ENCODE assay signal across 8 mouse cellular contexts in genomic region chr8:119380619-119381018, GRCm38 (mm10). TPM values are rescaled to one million over a fixed set of nuclear protein-coding genes. Genes with fewer than 3 reads are reported as not detected.
A peak's percentile ranks its signal among the peaks of the same experiment; 100 is the strongest.
DNase-seq lines count a peak whose midpoint lies in the region; ATAC-seq lines count a peak whose summit lies in the region.
"Had no signal": no experiment of that assay in that cellular context is flagged by ENCODE, and none has a peak within 500 bp of the region (broad histone marks: within the 10 kb centered on the region; RNA-seq: fewer than 3 reads in every experiment).

No protein-coding gene starts in this region.

- peak; percentile 49 for DNase-seq in limb, embryonic 11.5 days (ENCODE audit: low spot score)
- DNase-seq in limb, embryonic 10.5 days (ENCODE audit: low spot score) = no peak
- peak; percentile 56 for DNase-seq in MN1 (ENCODE audit: low spot score)
- peak; percentile 46 for DNase-seq in embryo, embryonic 10.5 days (ENCODE audit: low spot score)
- DNase-seq in lung, postnatal 36 days = peak; percentile 62
- no peak for DNase-seq in layer of hippocampus, adult 11-12 months (ENCODE audit: low spot score)

- H3K9ac ChIP-seq in limb, embryonic 11.5 days (ENCODE audit: low read length) = no peak overlapping the region
- H3K9ac ChIP-seq: heart, embryonic 15.5 days had no signal

- H3K4me3 ChIP-seq in limb, embryonic 11.5 days (ENCODE audit: low read depth, low read length) = no peak overlapping the region
- H3K4me3 ChIP-seq in limb, embryonic 10.5 days = no peak overlapping the region
- H3K4me3 ChIP-seq: heart, embryonic 15.5 days had no signal

- 45% methylated on average over 4 of the region's 4 CpGs for WGBS in limb, embryonic 11.5 days
- WGBS in limb, embryonic 10.5 days = 44% methylated on average over 4 of the region's 4 CpGs

- no peaks in the 10 kb centered on the region for H3K36me3 ChIP-seq in limb, embryonic 11.5 days (ENCODE audit: control insufficient read depth, insufficient read depth, low read length)
- H3K36me3 ChIP-seq in limb, embryonic 10.5 days = no peaks in the 10 kb centered on the region
- H3K36me3 ChIP-seq: heart, embryonic 15.5 days had no signal

- no peak overlapping the region for H3K27ac ChIP-seq in limb, embryonic 11.5 days (replicated peaks; ENCODE audit: low read depth, low read length)
- H3K27ac ChIP-seq in limb, embryonic 10.5 days = no peak overlapping the region
- H3K27ac ChIP-seq: heart, embryonic 15.5 days had no signal

- no peaks in the 10 kb centered on the region for H3K9me3 ChIP-seq in limb, embryonic 11.5 days (ENCODE audit: control insufficient read depth, low read length)
- H3K9me3 ChIP-seq in limb, embryonic 10.5 days (replicated peaks) = no peaks in the 10 kb centered on the region
- H3K9me3 ChIP-seq: heart, embryonic 15.5 days had no signal

- ATAC-seq in limb, embryonic 11.5 days (ENCODE audit: insufficient number of reproducible peaks, low FRiP score, low TSS enrichment, low read depth) = no peak
- ATAC-seq in erythroid progenitor cell, adult 5-6 weeks (replicated peaks; ENCODE audit: low FRiP score, poor library complexity, severe bottlenecking) = no peak

- H3K4me2 ChIP-seq in limb, embryonic 11.5 days (ENCODE audit: low read depth, severe bottlenecking) = no peak overlapping the region
- H3K4me2 ChIP-seq: heart, embryonic 15.5 days had no signal

- no peaks in the 10 kb centered on the region for H3K4me1 ChIP-seq in limb, embryonic 11.5 days (ENCODE audit: control insufficient read depth, insufficient read depth, low read length)
- H3K4me1 ChIP-seq in limb, embryonic 10.5 days = no peaks in the 10 kb centered on the region
- H3K4me1 ChIP-seq: heart, embryonic 15.5 days had no signal

- H3K27me3 ChIP-seq in limb, embryonic 11.5 days (ENCODE audit: control insufficient read depth, insufficient read depth, low read length) = no peaks in the 10 kb centered on the region; the same call in 1 of the 2 replicates
- peaks cover 27% of the 10 kb centered on the region for H3K27me3 ChIP-seq in limb, embryonic 10.5 days (ENCODE audit: low read depth, poor library complexity, severe bottlenecking)
- H3K27me3 ChIP-seq: heart, embryonic 15.5 days had no signal

RNA-seq across cellular contexts. Expression of gene Mlycd, which starts 14.1 kb away (rescaled TPM):
- polyA plus RNA-seq in limb, embryonic 11.5 days (2014; fragmentation: Nextera tagmentation; extraction: Ambion mirVana) = 6.9 and 8.3 TPM in 2 replicates
- 6.3 and 6.7 TPM in 2 replicates for polyA plus RNA-seq in limb, embryonic 10.5 days (2016; fragmentation: Nextera tagmentation; extraction: Ambion mirVana)
- total RNA-seq in erythroid progenitor cell, adult 5-6 weeks (2015; ENCODE audit: low replicate concordance) = 3.6 and 3.8 TPM in 2 replicates
- total RNA-seq in erythroid progenitor cell, adult 5-6 weeks (2017; ENCODE audit: low replicate concordance) = 0.64 and 1.6 TPM in 2 replicates

RNA-seq across cellular contexts. Expression of gene Hsbp1, which starts 36.3 kb away (rescaled TPM):
- 258 and 272 TPM in 2 replicates for polyA plus RNA-seq in limb, embryonic 11.5 days (2014; fragmentation: Nextera tagmentation; extraction: Ambion mirVana)
- 217 and 241 TPM in 2 replicates for polyA plus RNA-seq in limb, embryonic 10.5 days (2016; fragmentation: Nextera tagmentation; extraction: Ambion mirVana)
- 38.9 and 42.3 TPM in 2 replicates for total RNA-seq in erythroid progenitor cell, adult 5-6 weeks (2015; ENCODE audit: low replicate concordance)
- 15.3 and 22.3 TPM in 2 replicates for total RNA-seq in erythroid progenitor cell, adult 5-6 weeks (2017; ENCODE audit: low replicate concordance)

RNA-seq across cellular contexts. Expression of gene Osgin1, which starts 53.3 kb away (rescaled TPM):
- polyA plus RNA-seq in limb, embryonic 11.5 days (2014; fragmentation: Nextera tagmentation; extraction: Ambion mirVana) = 0.20 and 0.37 TPM in 2 replicates
- polyA plus RNA-seq in limb, embryonic 10.5 days (2016; fragmentation: Nextera tagmentation; extraction: Ambion mirVana) = 0.26 and 0.34 TPM in 2 replicates
- not detected in 2 replicates for total RNA-seq in erythroid progenitor cell, adult 5-6 weeks (2015; ENCODE audit: low replicate concordance)
- total RNA-seq in erythroid progenitor cell, adult 5-6 weeks (2017; ENCODE audit: low replicate concordance) = not detected in 2 replicates

Comparison
In these comparisons a context has a peak if more than half of its experiments do, and no peak if none do; other contexts are left out.
1. DNase-seq: peak in limb, embryonic 11.5 days (single experiment), MN1 (single experiment), embryo, embryonic 10.5 days (single experiment) and lung, postnatal 36 days (single experiment); none in limb, embryonic 10.5 days (single experiment) and layer of hippocampus, adult 11-12 months (single experiment).